Mouse (Mus musculus) heart, postnatal 25 days (tissue): ENCODE data around the gene Snx30. TPM values are rescaled to one million over a fixed set of nuclear protein-coding genes. Genes with fewer than 3 reads are reported as not detected.

ENCODE experiments used
- DNase-seq: peaks from one replicate; pipeline ENCODE4 v3.0.0; 2022; ENCODE audit warnings: low spot score
- intact Hi-C: fragments of 180-260 bp; cut with DNase I; formaldehyde crosslinking; loops from one replicate; pipeline ENCODE4 v1.15.1; 2025
- total RNA-seq, 2 experiments: library from RNA; stranded (reverse); gene quantifications; 2 replicates each; pipeline ENCODE4 v1.2.3; 2021

Gene Snx30
- total RNA-seq, 2 experiments from 2014 or later, result 6.0 to 7.9 TPM

GRCm38 (mm10) chr4:59819054-59819472, 13.4 kb downstream of the Snx30 start:
- no peak for DNase-seq
- intact Hi-C loops, result no loop called here

GRCm38 (mm10) chr4:59819477-59820022, 13.9 kb downstream of the Snx30 start:
- intact Hi-C loops, result no loop called here
- DNase-seq, result no peak

GRCm38 (mm10) chr4:59821516-59821915, 15.9 kb downstream of the Snx30 start:
- intact Hi-C loops, result no loop called here
- DNase-seq, result no peak

- intact Hi-C loops, result no loop called here
- no peak for DNase-seq
These were observed 16.5 kb downstream of the Snx30 start for GRCm38 (mm10) chr4:59822119-59822518.

GRCm38 (mm10) chr4:59823470-59823869, 17.8 kb downstream of the Snx30 start:
- intact Hi-C loops, result no loop called here
- DNase-seq, result peak; percentile 38

- no peak for DNase-seq
- intact Hi-C loops, result no loop called here
These were observed 19.2 kb downstream of the Snx30 start for GRCm38 (mm10) chr4:59824860-59825259.

GRCm38 (mm10) chr4:59825634-59826033, 20.0 kb downstream of the Snx30 start:
- intact Hi-C loops, result no loop called here
- no peak for DNase-seq

GRCm38 (mm10) chr4:59826381-59826780, 20.7 kb downstream of the Snx30 start:
- intact Hi-C loops, result no loop called here
- DNase-seq, result no peak

- no peak for DNase-seq
- intact Hi-C loops, result no loop called here
These were observed 23.4 kb downstream of the Snx30 start for GRCm38 (mm10) chr4:59829072-59829471.

GRCm38 (mm10) chr4:59831038-59831437, 25.4 kb downstream of the Snx30 start:
- intact Hi-C loops, result no loop called here
- DNase-seq, result no peak

- DNase-seq, result no peak
- intact Hi-C loops, result no loop called here
These were observed 27.2 kb downstream of the Snx30 start for GRCm38 (mm10) chr4:59832810-59833209.

- DNase-seq, result no peak
- intact Hi-C loops, result no loop called here
These were observed 32.0 kb downstream of the Snx30 start for GRCm38 (mm10) chr4:59837659-59838058.

- DNase-seq, result no peak
- intact Hi-C loops, result loop anchor here (5.0 kb wide), 1 partner anchor 37 kb away; the partner anchor contains the start of gene Snx30
These were observed 39.0 kb downstream of the Snx30 start for GRCm38 (mm10) chr4:59844460-59845244.

- intact Hi-C loops, result loop anchor here (5.0 kb wide), 1 partner anchor 38 kb away; the partner anchor contains the start of gene Snx30
- DNase-seq, result no peak
These were observed 39.6 kb downstream of the Snx30 start for GRCm38 (mm10) chr4:59845245-59845637.

GRCm38 (mm10) chr4:59847447-59847846, 41.8 kb downstream of the Snx30 start:
- DNase-seq, result no peak
- intact Hi-C loops, result loop anchor here (5.0 kb wide), 1 partner anchor 40 kb away; the partner anchor contains the start of gene Snx30

- intact Hi-C loops, result loop anchor here (5.0 to 10.0 kb wide), 2 partner anchors 238 to 485 kb away; no protein-coding TSS in a partner anchor
- DNase-seq, result peak; percentile 42
These were observed 44.5 kb downstream of the Snx30 start for GRCm38 (mm10) chr4:59850181-59850580.

- DNase-seq, result no peak
- intact Hi-C loops, result loop anchor here (5.0 to 10.0 kb wide), 2 partner anchors 239 to 486 kb away; no protein-coding TSS in a partner anchor
These were observed 45.4 kb downstream of the Snx30 start for GRCm38 (mm10) chr4:59850886-59851623.

- intact Hi-C loops, result loop anchor here (5.0 to 10.0 kb wide), 2 partner anchors 241 to 488 kb away; no protein-coding TSS in a partner anchor
- no peak for DNase-seq
These were observed 47.5 kb downstream of the Snx30 start for GRCm38 (mm10) chr4:59853155-59853554.

- intact Hi-C loops, result loop anchor here (10.0 kb wide), 1 partner anchor 495 kb away; no protein-coding TSS in a partner anchor
- no peak for DNase-seq
These were observed 54.2 kb downstream of the Snx30 start for GRCm38 (mm10) chr4:59859693-59860425.

- intact Hi-C loops, result no loop called here
- DNase-seq, result no peak
These were observed 54.8 kb downstream of the Snx30 start for GRCm38 (mm10) chr4:59860431-59860830.
